8 mouse cellular contexts compared by ENCODE assay signal in genomic region chr12:5277028-5277427, GRCm38 (mm10).
DNase-seq lines count a peak whose midpoint lies in the region; ATAC-seq lines count a peak whose summit lies in the region.
"Had no signal": no experiment of that assay in that cellular context is flagged by ENCODE, and none has a peak within 500 bp of the region (broad histone marks: within the 10 kb centered on the region; RNA-seq: fewer than 3 reads in every experiment).

No protein-coding gene starts in this region.

- no peak for ATAC-seq in liver, embryonic 12.5 days
- no peak for ATAC-seq in embryonic facial prominence, embryonic 14.5 days (ENCODE audit: low read depth)
- ATAC-seq in kidney, embryonic 15.5 days (replicated peaks; ENCODE audit: low FRiP score) = peak; percentile 67

- no peak overlapping the region for H3K9ac ChIP-seq in liver, embryonic 12.5 days
- no peak overlapping the region for H3K9ac ChIP-seq in embryonic facial prominence, embryonic 14.5 days (ENCODE audit: low read depth, low read length)
- H3K9ac ChIP-seq in kidney, embryonic 15.5 days = no peak overlapping the region

- no peak overlapping the region for H3K27ac ChIP-seq in liver, embryonic 12.5 days
- H3K27ac ChIP-seq in embryonic facial prominence, embryonic 14.5 days (replicated peaks; ENCODE audit: low read depth, low read length) = no peak overlapping the region
- peak overlapping the region; percentile 45; the same call in 1 of the 2 replicates for H3K27ac ChIP-seq in kidney, embryonic 15.5 days
- H3K27ac ChIP-seq: heart, adult 2 months had no signal

- H3K9me3 ChIP-seq in liver, embryonic 12.5 days (replicated peaks) = no peaks in the 10 kb centered on the region
- no peaks in the 10 kb centered on the region for H3K9me3 ChIP-seq in embryonic facial prominence, embryonic 14.5 days (ENCODE audit: control insufficient read depth, low read length)
- H3K9me3 ChIP-seq in kidney, embryonic 15.5 days (replicated peaks) = no peaks in the 10 kb centered on the region

- no peak overlapping the region for H3K4me3 ChIP-seq in liver, embryonic 12.5 days
- H3K4me3 ChIP-seq in embryonic facial prominence, embryonic 14.5 days (ENCODE audit: low read depth, low read length) = no peak overlapping the region
- H3K4me3 ChIP-seq in kidney, embryonic 15.5 days (replicated peaks) = no peak overlapping the region
- H3K4me3 ChIP-seq: heart, adult 2 months had no signal

- H3K4me2 ChIP-seq in liver, embryonic 12.5 days = no peak overlapping the region
- no peak overlapping the region for H3K4me2 ChIP-seq in embryonic facial prominence, embryonic 14.5 days (ENCODE audit: low read depth, low read length)
- H3K4me2 ChIP-seq in kidney, embryonic 15.5 days = no peak overlapping the region

- no peaks in the 10 kb centered on the region for H3K4me1 ChIP-seq in liver, embryonic 12.5 days
- H3K4me1 ChIP-seq in embryonic facial prominence, embryonic 14.5 days (ENCODE audit: control insufficient read depth, insufficient read depth, low read length) = peaks cover 28% of the 10 kb centered on the region
- H3K4me1 ChIP-seq in kidney, embryonic 15.5 days = peaks cover 13% of the 10 kb centered on the region; the same call in 1 of the 2 replicates

- peak; percentile 33 for DNase-seq in liver
- DNase-seq in embryonic facial prominence, embryonic 14.5 days (ENCODE audit: low spot score) = peak; percentile 71
- DNase-seq in ovary, postnatal 14 days (ENCODE audit: low spot score) = peak; percentile 25
- DNase-seq in layer of hippocampus, adult 9-11 months = no peak
- no peak for DNase-seq in thymus, postnatal 36 days

- WGBS in liver, embryonic 12.5 days (ENCODE audit: insufficient replicate concordance) = 38% methylated on average over 9 of the region's 9 CpGs
- 67% methylated on average over 9 of the region's 9 CpGs for WGBS in embryonic facial prominence, embryonic 14.5 days
- 62% methylated on average over 9 of the region's 9 CpGs for WGBS in kidney, embryonic 15.5 days

- H3K27me3 ChIP-seq in liver, embryonic 12.5 days (replicated peaks) = no peaks in the 10 kb centered on the region
- H3K27me3 ChIP-seq in embryonic facial prominence, embryonic 14.5 days (replicated peaks; ENCODE audit: control insufficient read depth, insufficient read depth, low read length) = no peaks in the 10 kb centered on the region
- no peaks in the 10 kb centered on the region for H3K27me3 ChIP-seq in kidney, embryonic 15.5 days

- no peaks in the 10 kb centered on the region for H3K36me3 ChIP-seq in liver, embryonic 12.5 days
- no peaks in the 10 kb centered on the region for H3K36me3 ChIP-seq in embryonic facial prominence, embryonic 14.5 days (ENCODE audit: control insufficient read depth, insufficient read depth, low read length)
- H3K36me3 ChIP-seq in kidney, embryonic 15.5 days = no peaks in the 10 kb centered on the region

Comparison
In these comparisons a context has a peak if more than half of its experiments do, and no peak if none do; other contexts are left out.
1. DNase-seq: peak in liver (single experiment), embryonic facial prominence, embryonic 14.5 days (single experiment) and ovary, postnatal 14 days (single experiment); none in layer of hippocampus, adult 9-11 months (single experiment) and thymus, postnatal 36 days (0 of 2).